ENCODE assay signal across 9 mouse cellular contexts in genomic region chr6:54917523-54917922, GRCm38 (mm10). TPM values are rescaled to one million over a fixed set of nuclear protein-coding genes. Genes with fewer than 3 reads are reported as not detected.
DNase-seq lines count a peak whose midpoint lies in the region; ATAC-seq and TF ChIP-seq lines count a peak whose summit lies in the region.
"Had no signal": no experiment of that assay in that cellular context is flagged by ENCODE, and none has a peak within 500 bp of the region (broad histone marks: within the 10 kb centered on the region; RNA-seq: fewer than 3 reads in every experiment).

No protein-coding gene starts in this region.

- DNase-seq in heart, adult 11 months = peak; percentile 96
- DNase-seq in CD8-positive naive resting alpha-beta T cell, adult 2 months (ENCODE audit: low read depth in 2 of 2, low spot score in 2 of 2) = peak; percentile 37 to 60
- DNase-seq in cerebellum, adult 11 months = peak; percentile 6
- peak; percentile 43 for DNase-seq in gastrocnemius, postnatal 10 days
- DNase-seq in kidney, postnatal 25 days = peak; percentile 73 to 86
- peak; percentile 83 for DNase-seq in lung, postnatal 0 days (ENCODE audit: low spot score)
- DNase-seq: liver, embryonic 13.5 days had no signal

- no peaks in the 10 kb centered on the region for H3K4me1 ChIP-seq in heart, embryonic 11.5 days (ENCODE audit: control insufficient read depth, insufficient read depth, low read length)
- no peaks in the 10 kb centered on the region for H3K4me1 ChIP-seq in lung, postnatal 0 days (ENCODE audit: insufficient read depth, low read depth, low read length)
- H3K4me1 ChIP-seq in stomach, embryonic 14.5 days (ENCODE audit: control insufficient read depth, insufficient read depth, low read length) = no peaks in the 10 kb centered on the region
- H3K4me1 ChIP-seq: liver, embryonic 13.5 days had no signal

- no peaks in the 10 kb centered on the region for H3K27me3 ChIP-seq in heart, embryonic 11.5 days (ENCODE audit: control insufficient read depth, insufficient read depth, low read length)
- H3K27me3 ChIP-seq in lung, postnatal 0 days (replicated peaks; ENCODE audit: insufficient read depth, low read length) = no peaks in the 10 kb centered on the region
- H3K27me3 ChIP-seq in stomach, embryonic 14.5 days (ENCODE audit: control insufficient read depth, insufficient read depth, low read length) = no peaks in the 10 kb centered on the region
- H3K27me3 ChIP-seq: liver, embryonic 13.5 days had no signal

- peak; percentile 92 for TF ChIP-seq CTCF in lung, postnatal 0 days (IDR thresholded peaks at IDR 0.05)

- TF ChIP-seq EP300 in lung, postnatal 0 days (IDR thresholded peaks at IDR 0.05) = no peak

- no peaks in the 10 kb centered on the region for H3K36me3 ChIP-seq in heart, embryonic 11.5 days (ENCODE audit: control insufficient read depth, insufficient read depth, low read length)
- no peaks in the 10 kb centered on the region for H3K36me3 ChIP-seq in lung, postnatal 0 days (ENCODE audit: insufficient read depth, low read length)
- H3K36me3 ChIP-seq in stomach, embryonic 14.5 days (ENCODE audit: control insufficient read depth, insufficient read depth, low read length) = no peaks in the 10 kb centered on the region
- H3K36me3 ChIP-seq: liver, embryonic 13.5 days had no signal

- 32% methylated on average over 4 of the region's 4 CpGs for WGBS in heart, embryonic 11.5 days (ENCODE audit: insufficient replicate concordance)
- WGBS in lung, postnatal 0 days = 25% methylated on average over 4 of the region's 4 CpGs
- 33% methylated on average over 4 of the region's 4 CpGs for WGBS in stomach, embryonic 14.5 days

- no peak overlapping the region for H3K27ac ChIP-seq in heart, embryonic 11.5 days (ENCODE audit: low read depth, low read length)
- H3K27ac ChIP-seq in lung, postnatal 0 days (ENCODE audit: low read length) = no peak overlapping the region
- no peak overlapping the region for H3K27ac ChIP-seq in stomach, embryonic 14.5 days (ENCODE audit: low read length)
- H3K27ac ChIP-seq: liver, embryonic 13.5 days had no signal

- no peak overlapping the region for H3K4me2 ChIP-seq in heart, embryonic 11.5 days
- no peak overlapping the region for H3K4me2 ChIP-seq in lung, postnatal 0 days (replicated peaks; ENCODE audit: low read depth, low read length)
- H3K4me2 ChIP-seq in stomach, embryonic 14.5 days (replicated peaks; ENCODE audit: low read depth, low read length) = no peak overlapping the region
- H3K4me2 ChIP-seq: liver, embryonic 13.5 days had no signal

- no peak for ATAC-seq in heart, embryonic 11.5 days (replicated peaks; ENCODE audit: insufficient number of reproducible peaks, low FRiP score, low TSS enrichment)
- ATAC-seq in lung, postnatal 0 days = peak; percentile 65
- peak; percentile 23; the same call in 1 of the 2 replicates for ATAC-seq in stomach, embryonic 14.5 days (ENCODE audit: insufficient number of reproducible peaks, insufficient read depth, low FRiP score, low read depth)

- no peak overlapping the region for H3K4me3 ChIP-seq in heart, embryonic 11.5 days (ENCODE audit: low read depth, low read length)
- no peak overlapping the region for H3K4me3 ChIP-seq in lung, postnatal 0 days (ENCODE audit: low read depth, low read length)
- H3K4me3 ChIP-seq in stomach, embryonic 14.5 days (ENCODE audit: low read depth, low read length) = no peak overlapping the region
- H3K4me3 ChIP-seq: liver, embryonic 13.5 days had no signal

- no peaks in the 10 kb centered on the region for H3K9me3 ChIP-seq in heart, embryonic 11.5 days (replicated peaks; ENCODE audit: control insufficient read depth, low read length)
- no peaks in the 10 kb centered on the region for H3K9me3 ChIP-seq in lung, postnatal 0 days (ENCODE audit: low read length)
- no peaks in the 10 kb centered on the region for H3K9me3 ChIP-seq in stomach, embryonic 14.5 days (ENCODE audit: control insufficient read depth, low read depth, low read length)
- H3K9me3 ChIP-seq: liver, embryonic 13.5 days had no signal

- no peak overlapping the region for H3K9ac ChIP-seq in heart, embryonic 11.5 days (ENCODE audit: low read depth, low read length)
- H3K9ac ChIP-seq in lung, postnatal 0 days (replicated peaks; ENCODE audit: low read depth) = no peak overlapping the region
- no peak overlapping the region for H3K9ac ChIP-seq in stomach, embryonic 14.5 days (replicated peaks; ENCODE audit: low read depth, low read length)
- H3K9ac ChIP-seq: liver, embryonic 13.5 days had no signal

RNA-seq across cellular contexts. Expression of gene Nod1, which starts 54.9 kb away (rescaled TPM):
- 2.3 and 3.2 TPM in 2 replicates for polyA plus RNA-seq in heart, embryonic 11.5 days (2014; fragmentation: Nextera tagmentation; extraction: Ambion mirVana)
- 1 to 10 TPM; 7.0 to 7.6 TPM for total RNA-seq in gastrocnemius, postnatal 10 days (2021)
- polyA plus RNA-seq in lung, postnatal 0 days (2015; fragmentation: Nextera tagmentation; extraction: Ambion mirVana) = 12.7 and 14.4 TPM in 2 replicates
- polyA plus RNA-seq in stomach, embryonic 14.5 days (2014; fragmentation: Nextera tagmentation; extraction: Ambion mirVana) = 5.6 and 5.9 TPM in 2 replicates

Comparison
In these comparisons a context has a peak if more than half of its experiments do, and no peak if none do; other contexts are left out.
1. DNase-seq: peak in every context shown above with its lines; median percentile 96 in heart, adult 11 months; 83 in lung, postnatal 0 days; 80 in kidney, postnatal 25 days; 48 in CD8-positive naive resting alpha-beta T cell, adult 2 months; 43 in gastrocnemius, postnatal 10 days; 6 in cerebellum, adult 11 months.